Mouse (Mus musculus): ENCODE data around the gene Exosc10.

Gene Exosc10

GRCm38 (mm10) chr4:148570693-148571295, 12.6 kb downstream of the Exosc10 start:
- no peak for DNase-seq (ENCODE audit: low read depth, low spot score)

DNA sequence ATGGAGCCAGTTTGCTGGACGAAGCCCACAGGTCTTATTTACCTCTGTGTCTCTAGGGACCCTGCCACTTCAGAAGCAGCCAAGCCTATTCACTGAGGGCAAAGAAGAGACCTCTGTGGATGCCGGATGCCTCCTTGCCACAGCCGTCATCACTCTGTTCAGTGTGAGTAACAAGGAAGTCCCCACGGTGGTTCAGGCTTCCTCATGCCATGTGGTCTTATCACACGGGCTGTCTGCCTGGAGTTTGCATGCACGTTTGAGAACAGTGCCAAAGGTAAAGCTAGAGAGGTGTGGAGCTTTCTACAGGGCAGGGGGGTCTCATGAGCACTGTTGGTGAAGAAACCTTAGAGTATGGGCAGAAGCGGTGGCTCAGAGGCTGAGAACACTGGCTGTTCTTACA, 15.0 kb downstream of the Exosc10 start:
- DNase-seq (ENCODE audit: low read depth, low spot score) = no peak

- DNase-seq (ENCODE audit: low read depth, low spot score) = no peak
These were observed 22.5 kb downstream of the Exosc10 start for GRCm38 (mm10) chr4:148580765-148581164.

DNA sequence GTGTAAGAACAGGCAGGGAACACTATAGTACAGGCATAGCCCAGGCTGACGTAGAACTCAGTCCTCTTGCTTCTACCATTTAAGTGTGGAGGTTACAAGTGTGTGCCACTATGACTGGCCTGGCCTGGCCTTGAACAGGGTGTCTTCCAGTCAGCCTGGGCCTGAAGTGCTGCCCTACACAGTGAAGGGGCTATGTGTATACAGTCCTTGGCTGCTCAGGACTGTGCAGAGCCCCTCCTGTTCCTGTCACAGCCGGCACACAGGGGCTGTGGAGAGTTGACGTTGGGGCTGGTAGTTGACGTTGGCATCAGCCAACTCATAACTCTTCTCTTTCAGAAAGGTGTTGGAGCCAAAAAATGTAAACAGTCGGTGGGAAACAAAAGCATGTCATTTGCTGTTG, 23.2 kb downstream of the Exosc10 start:
- DNase-seq (ENCODE audit: low read depth, low spot score) = no peak

DNA sequence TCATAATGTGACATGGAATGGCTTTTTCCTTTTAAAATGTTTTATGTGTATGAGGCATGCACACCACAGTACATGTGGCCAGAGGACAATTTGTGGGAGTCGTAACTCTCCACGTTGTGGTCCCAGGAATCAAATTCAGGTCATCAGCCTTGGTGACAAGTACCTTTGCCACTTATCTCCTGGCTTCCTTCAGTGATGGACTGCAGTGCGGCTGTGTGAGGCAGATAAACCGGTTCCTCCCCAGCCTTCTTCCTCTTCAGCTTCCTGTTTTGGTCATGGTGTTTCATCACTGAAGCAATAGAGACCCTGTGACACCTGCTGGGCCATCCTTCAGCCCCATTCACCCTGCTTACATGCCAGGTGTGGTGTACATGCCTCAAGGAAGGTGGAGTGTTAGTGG, 25.0 kb downstream of the Exosc10 start:
- no peak for DNase-seq (ENCODE audit: low read depth, low spot score)

DNA sequence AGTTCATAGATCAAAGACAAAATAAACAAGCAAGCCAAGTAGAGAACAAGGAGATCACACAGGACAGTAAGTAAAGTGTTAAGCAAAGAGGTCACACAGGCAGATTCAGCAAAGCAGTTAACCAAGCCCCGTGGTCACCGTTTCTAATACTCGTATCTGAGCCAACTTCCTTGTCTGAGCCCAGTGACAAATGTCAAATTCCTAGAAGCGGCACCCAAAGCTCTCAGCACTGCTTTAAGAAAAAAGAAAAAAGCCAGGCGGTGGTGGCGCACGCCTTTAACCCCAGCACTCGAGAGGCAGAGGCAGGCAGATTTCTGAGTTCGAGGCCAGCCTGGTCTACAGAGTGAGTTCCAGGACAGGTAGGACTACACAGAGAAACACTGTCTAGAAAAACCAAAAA, 28.4 kb downstream of the Exosc10 start:
- no peak for DNase-seq (ENCODE audit: low read depth, low spot score)

DNA sequence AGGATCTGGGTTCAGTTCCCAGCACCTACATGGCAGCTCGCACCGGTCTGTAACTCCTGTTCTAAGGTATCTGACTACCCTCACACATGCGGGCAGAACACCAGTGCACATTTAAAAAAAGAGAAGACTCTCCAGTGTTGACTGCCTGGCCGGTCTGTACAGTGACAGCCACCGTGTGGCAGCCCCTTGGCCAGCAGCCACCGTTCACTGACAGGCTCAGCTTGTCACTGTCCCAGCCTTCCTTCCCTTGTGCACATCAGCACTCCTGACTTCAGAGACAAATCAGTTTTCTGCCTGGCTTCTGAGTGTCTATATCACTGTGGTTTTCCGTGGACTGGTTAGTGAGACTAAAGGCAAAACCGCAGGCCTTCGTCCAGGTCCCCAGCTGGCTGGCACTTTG, 30.6 kb downstream of the Exosc10 start:
- DNase-seq (ENCODE audit: low read depth, low spot score) = no peak

GRCm38 (mm10) chr4:148589565-148589964, 31.3 kb downstream of the Exosc10 start:
- DNase-seq (ENCODE audit: low read depth, low spot score) = no peak

GRCm38 (mm10) chr4:148590421-148591170, 32.4 kb downstream of the Exosc10 start:
- DNase-seq (ENCODE audit: low read depth, low spot score) = peak; percentile 18

DNA sequence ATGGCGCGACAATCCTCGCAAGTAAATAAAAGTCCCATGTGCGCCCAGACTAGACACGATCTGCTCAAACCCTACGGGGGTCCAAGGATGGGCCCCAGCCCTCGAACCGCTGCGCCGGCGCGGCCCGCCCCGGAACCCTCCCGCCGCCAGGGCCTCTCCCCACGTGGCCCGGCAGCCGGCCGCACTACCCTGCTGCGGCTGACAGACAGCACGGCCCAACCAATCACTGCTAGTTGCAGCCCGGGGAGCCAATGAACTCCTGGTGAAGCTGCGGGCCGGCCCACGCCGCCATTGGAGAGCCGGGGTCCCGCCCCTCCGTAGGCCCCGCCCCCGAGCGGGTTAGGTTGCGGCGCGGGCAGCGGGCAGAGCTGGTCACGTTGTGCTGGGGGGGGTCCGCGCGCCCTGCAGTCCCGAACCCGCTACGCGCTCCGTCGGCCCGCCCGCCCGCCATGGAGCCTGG, 33.0 kb downstream of the Exosc10 start, which contains the start of gene Srm:
Gene Srm, plus strand, starts transcription at position 333 of the 460 bp plus-strand sequence.
- peak; percentile 97 for DNase-seq (ENCODE audit: low read depth, low spot score)

DNA sequence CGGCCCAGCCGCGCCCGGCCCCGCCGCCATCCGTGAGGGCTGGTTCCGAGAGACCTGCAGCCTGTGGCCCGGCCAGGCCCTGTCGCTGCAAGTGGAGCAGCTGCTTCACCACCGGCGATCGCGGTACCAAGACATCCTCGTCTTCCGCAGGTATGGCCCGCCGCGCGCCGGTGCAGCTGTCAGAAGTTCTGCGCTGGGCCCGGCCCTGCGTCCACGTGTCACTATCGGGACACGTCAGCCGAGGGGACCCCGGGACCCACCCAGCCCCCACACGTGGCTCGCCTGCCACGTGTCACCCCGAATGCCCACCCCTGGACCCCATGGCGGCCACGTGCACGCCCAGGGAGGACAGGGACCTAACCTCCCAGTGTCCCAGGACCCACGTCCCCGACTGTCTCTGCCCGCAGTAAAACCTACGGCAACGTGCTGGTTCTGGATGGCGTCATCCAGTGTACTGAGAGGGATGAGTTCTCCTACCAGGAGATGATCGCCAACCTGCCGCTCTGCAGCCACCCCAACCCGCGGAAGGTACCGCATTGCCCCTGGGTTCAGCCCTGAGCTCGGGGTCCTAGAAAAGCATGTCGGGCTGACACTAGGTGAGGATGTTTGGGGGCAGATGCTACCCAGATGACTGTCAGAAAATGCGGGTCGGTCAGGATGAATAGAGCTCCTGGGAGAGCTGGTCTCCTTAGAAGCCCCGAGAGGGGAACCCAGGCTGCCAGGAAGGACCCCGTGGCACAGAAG, 33.6 kb downstream of the Exosc10 start:
- no peak for DNase-seq (ENCODE audit: low read depth, low spot score)

DNA sequence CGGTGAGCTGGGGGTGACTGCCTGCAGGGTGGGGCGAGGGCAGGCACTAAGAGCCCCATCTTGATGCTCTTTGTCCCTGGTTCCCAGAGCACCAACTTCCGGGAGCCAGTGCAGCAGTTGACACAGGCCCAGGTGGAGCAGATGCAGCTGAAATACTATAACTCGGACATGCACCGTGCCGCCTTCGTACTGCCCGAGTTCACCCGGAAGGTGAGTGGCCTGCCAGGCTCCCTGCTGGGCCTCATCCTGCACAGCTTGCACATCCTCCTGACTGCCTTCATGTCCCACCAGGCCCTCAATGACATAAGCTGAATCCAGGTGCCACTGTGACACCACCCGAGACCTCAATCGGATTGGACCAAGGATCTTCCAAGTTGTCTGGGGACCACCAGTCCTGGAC, 35.8 kb downstream of the Exosc10 start:
- no peak for DNase-seq (ENCODE audit: low read depth, low spot score)

DNA sequence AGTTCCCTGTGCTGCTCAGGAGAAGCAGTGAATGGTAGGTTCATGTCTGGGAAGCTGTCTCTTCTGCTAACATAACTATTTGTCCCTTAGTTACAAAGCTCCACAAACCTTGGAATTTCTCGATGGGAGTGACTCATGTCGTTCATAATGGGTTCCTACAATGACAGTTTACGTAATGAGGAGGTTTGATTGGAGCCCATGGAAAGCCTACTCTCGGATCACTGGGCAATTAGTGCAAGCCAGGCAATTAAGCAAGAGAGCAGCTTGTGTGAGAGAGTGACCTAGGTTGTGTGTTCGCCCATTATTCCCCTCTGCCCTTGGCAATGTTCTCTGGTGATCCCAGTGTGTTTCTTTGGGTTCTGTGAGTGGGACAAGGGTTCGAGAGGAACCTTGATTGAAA, 37.7 kb downstream of the Exosc10 start:
- DNase-seq (ENCODE audit: low read depth, low spot score) = no peak

- DNase-seq (ENCODE audit: low read depth, low spot score) = no peak
These were observed 38.5 kb downstream of the Exosc10 start for GRCm38 (mm10) chr4:148596731-148597130.

- no peak for DNase-seq (ENCODE audit: low read depth, low spot score)
These were observed 40.6 kb downstream of the Exosc10 start for GRCm38 (mm10) chr4:148598826-148599225.

GRCm38 (mm10) chr4:148600316-148600715, 42.1 kb downstream of the Exosc10 start:
- DNase-seq (ENCODE audit: low read depth, low spot score) = no peak

DNA sequence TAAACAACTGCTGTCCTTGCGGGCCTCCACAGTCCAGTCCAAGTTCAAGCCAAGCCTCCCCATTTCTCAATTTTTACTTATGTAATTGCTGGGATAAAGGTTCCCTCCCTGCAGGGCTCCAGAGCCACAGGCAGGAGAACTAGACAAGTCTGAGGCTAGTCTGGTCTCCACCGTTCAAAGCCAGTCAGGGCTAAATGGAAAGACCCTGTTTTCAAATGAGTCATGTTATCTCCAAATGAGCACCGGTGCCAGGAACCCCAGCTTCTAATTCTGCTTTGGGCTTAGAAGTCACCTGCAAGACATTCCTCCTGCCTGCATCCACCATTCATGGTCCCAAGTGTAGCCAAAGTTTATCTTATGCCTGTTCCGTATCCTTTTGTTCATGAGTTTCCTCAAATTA, 43.6 kb downstream of the Exosc10 start:
- no peak for DNase-seq (ENCODE audit: low read depth, low spot score)

GRCm38 (mm10) chr4:148602357-148603120, 44.3 kb downstream of the Exosc10 start, which contains the start of gene Masp2:
TSS of gene Masp2 (plus strand) at chr4:148602554.
- DNase-seq (ENCODE audit: low read depth, low spot score) = no peak

DNA sequence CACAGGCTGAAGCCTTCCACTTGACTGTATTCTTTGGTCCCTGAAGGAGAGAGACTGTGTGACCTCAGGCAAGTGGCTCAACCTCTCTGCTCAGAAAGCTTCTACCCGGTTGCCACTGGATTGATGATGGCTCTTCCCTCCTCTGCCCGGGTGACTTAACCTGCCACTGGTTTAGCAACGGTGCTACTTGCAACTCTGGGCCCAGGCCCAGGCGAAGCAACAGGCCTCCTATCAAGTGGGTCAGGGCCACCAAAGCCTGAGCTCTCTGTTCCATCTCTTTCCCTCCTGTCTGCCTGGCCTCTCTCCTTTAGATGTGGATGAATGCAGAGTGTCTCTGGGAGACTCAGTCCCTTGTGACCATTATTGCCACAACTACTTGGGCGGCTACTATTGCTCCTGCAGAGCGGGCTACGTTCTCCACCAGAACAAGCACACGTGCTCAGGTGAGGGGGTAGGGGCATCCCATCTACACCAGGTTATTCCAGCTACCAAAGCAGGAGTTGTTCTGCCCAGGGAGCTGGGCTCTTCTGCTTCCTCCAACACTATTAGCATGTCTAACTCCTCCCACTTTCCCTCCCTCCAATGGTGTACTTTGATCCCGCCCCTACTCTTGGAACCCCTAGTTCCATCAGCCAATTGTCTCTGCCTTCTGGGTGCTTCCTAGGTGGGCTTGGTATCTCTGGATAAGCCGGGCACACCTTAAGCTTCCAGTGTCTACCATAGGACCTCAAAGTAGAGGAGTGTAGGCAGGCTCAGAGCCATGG, 45.3 kb downstream of the Exosc10 start:
- no peak for DNase-seq (ENCODE audit: low read depth, low spot score)

GRCm38 (mm10) chr4:148604141-148604540, 45.9 kb downstream of the Exosc10 start:
- no peak for DNase-seq (ENCODE audit: low read depth, low spot score)

All from CD4-positive helper T cell, adult 2 months (primary cell).